Mouse (Mus musculus) layer of hippocampus, postnatal 14 days (tissue): ENCODE measurements around the gene Lhx9. TPM values are rescaled to one million over a fixed set of nuclear protein-coding genes. Genes with fewer than 3 reads are reported as not detected.

Experiments
- DNase-seq, 2 experiments: peaks; one replicate each; pipeline ENCODE4 v3.0.0; 2021 to 2022; ENCODE audit warnings: low spot score in 2 of 2, mixed read lengths in 1 of 2
- total RNA-seq, 2 experiments: library from RNA; stranded (reverse); gene quantifications; 2 replicates each; pipeline ENCODE4 v1.2.3; 2021

Gene Lhx9
- total RNA-seq, 2 experiments from 2014 or later, result 13.5 to 15.1 TPM

DNA sequence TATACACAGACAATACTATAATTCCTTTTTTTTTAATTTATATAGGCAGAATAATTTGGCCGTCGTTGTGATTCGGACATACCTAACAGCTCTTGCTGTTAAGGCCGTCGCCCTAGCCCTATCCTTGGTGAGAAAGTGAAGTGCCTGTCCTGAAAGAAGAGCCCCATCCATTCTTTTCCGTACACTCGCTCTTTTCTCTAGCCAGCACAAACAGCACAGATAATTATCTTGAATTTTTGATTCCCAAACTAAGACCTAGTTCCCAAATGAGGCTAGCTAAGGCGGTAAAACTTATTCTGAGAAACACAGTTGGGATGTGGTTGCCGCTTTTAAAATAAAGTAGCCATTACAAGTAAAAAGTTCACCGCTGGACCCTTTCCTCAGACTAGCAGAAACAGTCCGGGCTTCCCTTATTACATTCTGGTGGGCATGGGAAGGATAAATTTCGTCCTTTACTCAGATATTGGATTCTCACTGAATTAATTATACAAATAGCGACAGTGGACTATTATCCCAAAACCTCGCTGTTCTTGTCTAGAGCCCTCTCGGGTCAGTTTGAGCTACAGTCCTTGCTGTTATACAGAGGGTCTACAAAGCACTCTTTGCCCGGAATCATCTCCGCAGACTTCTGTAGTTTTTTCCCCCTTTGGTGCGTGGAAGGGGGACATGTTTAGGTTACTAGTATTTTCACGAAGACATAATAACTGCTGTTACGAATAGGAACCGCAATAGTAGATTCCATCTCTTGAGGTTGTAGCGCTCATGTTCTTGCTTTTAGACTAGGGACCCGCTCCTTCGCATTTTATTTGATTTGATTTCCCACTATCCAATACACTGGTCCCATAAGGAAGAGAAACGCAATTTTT, 7.7 kb downstream of the Lhx9 start:
- DNase-seq, result no peak

- DNase-seq, result no peak
Observed at GRCm38 (mm10) chr1:138839809-138840430, 8.5 kb downstream of the Lhx9 start.

DNA sequence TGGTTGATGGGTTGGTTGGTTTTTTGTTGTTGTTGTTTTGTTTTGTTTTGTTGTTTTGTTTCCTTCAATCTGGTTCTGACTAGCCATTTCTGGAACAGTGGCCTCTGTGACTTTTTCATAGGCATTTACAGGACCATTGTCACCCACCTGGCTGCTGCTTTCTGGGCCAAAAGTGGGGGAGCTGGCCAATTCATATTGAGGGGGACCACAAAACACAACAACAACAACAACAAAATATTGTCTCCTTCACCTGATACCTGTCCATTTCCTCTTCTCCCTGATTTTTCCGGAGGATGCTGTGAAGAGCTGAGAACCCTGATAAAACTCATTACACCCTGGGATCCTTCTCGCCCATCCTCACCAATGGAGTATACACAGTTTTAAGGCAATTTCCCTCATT, 9.1 kb downstream of the Lhx9 start:
- no peak for DNase-seq

DNA sequence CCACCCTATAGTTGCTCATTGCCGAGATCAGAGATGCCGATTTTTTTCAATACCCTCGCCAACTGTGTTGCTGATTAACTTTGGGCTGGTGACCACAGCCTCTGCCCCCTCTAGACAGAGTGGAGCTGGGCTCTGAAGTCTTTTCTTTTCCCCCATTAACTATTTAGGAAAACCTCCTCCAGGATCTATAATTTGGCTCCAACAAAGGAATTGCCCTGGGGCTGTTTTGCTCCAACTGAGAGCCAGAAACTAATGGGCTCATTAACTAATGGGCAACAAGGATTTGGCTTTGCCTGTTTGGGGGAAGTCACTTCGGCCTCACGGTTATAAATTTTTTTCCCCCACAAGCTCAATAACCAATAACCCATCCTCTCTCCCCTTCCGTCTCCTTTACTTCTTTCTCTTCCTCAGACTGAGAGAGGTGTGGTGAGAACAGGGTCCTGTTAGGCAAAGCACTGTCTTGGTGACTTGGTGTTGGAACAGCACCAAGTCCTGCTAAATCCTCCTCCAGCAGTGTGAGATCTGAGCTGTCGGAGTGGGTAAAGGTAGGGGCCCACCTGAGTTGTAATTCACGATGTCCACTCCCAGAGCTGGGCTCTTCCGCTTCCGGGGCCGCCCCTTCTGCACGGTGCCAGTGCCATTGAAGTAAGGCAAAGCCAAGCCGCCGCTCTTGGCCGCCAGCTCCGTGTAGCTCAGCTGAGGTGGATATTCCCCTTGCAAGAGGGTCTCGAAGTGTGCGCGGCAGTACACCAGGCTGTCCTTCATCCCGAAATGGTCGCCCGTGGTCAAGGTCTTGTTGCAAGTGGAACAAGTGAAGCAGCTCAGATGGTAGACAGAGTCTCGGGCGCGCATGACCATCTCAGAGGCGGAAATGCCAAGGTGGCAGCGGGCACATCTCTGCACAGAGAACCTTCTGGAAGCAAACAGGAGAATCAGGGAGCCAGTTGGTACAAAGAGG, 10.3 kb downstream of the Lhx9 start:
- no peak for DNase-seq

DNA sequence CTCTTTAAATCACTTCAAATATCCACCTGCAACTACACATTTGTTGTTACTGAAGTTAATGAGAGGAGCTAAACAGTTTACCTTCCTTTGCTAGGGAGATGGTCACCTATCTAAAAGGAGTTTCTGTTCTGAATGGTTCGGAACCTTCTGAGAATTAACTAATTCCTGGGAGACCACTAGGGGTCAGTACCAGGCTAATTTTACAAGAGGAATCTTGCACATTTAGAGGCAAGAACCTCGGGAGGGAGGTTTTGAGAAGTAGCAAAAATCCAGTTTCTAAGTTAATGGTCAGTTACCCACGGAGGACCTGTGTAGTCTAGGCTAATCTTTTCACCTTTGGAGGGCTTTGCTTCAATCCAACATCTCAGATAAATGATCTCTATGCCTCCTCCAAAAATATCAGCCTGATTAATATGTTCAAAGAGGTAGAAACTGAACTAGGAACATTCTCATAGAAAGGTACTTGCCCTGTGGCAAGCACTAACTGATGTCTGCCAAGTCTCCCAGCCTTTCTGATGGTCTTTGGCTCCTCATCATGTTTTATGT, 12.9 kb downstream of the Lhx9 start:
- DNase-seq, result peak in 1 of 2 experiments; percentile 66

GRCm38 (mm10) chr1:138831309-138831708, 17.1 kb downstream of the Lhx9 start:
- no peak for DNase-seq

DNA sequence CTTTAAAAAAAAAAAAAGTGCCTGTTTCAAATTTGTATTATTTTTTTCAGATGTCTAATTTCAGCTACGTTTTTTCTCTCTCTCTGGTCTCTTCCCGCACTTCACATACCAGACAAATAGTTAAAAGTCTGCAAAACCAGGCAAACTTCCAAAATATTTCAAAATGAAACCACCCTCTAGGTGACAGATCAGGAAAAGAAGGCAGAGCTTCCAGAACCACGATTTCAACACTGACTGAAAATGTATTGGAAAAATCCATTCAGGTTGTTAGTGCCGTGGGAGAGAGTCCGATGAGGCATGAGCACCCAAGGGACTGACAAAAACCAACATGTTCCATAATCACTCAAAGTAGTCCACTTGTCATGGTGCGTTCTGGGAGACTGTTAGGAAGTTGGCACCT, 21.5 kb downstream of the Lhx9 start:
- no peak for DNase-seq

- DNase-seq, result no peak
Observed at GRCm38 (mm10) chr1:138822985-138823322, 25.4 kb downstream of the Lhx9 start.

DNA sequence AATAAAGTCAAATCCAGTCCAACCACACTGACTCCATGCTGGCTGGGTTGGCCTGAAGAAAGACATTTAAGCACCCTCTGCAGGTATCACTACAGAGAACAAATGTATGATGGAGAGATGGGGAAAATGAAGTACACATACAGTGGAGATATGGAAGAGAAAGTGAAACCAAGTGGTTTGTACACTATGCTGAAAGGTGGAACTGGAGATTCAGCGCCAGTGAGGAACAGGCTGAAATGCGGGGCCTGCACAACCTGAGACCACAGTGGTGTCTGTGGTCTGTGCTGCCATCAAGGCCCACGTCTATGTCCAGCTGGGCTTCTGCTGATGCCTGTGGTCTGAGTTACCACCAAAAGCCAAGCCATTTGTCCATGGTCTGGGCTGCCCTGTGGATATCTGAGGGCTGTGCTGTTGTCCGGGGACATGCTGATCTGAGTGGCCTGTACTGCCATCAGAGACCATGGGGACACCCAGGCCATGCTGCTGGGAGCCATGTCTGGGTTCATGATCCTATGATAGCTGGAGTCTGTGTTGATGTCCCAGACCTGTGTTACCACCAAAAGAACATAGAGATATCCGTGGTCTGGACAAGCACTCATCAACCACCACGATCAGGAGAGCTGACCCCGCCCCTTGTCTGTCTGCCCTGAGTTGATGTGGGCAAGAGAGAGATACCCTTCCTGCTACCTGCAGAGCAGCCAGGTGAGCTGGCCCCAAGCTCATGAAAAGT, 26.0 kb downstream of the Lhx9 start:
- no peak for DNase-seq

DNA sequence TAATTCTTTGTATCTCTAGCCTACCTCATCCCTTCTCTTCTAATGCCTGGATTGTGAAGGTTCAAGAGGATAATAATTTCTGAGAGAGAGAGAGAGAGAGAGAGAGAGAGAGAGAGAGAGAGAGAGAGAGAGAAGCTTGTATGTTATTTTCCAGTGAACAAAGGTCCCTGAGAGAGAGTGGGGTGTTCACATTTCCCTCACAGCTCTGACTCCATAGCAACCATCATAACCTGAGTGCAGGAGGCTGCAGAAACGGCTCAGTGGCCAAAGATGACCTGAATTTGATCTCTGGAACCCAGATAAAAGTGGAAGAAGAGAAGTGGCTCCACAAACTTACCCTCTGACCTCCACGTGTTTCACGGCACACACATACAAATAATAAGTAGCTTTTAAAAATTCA, 46.6 kb downstream of the Lhx9 start:
- no peak for DNase-seq

- no peak for DNase-seq
Observed at GRCm38 (mm10) chr1:138801296-138801695, 47.1 kb downstream of the Lhx9 start.

DNA sequence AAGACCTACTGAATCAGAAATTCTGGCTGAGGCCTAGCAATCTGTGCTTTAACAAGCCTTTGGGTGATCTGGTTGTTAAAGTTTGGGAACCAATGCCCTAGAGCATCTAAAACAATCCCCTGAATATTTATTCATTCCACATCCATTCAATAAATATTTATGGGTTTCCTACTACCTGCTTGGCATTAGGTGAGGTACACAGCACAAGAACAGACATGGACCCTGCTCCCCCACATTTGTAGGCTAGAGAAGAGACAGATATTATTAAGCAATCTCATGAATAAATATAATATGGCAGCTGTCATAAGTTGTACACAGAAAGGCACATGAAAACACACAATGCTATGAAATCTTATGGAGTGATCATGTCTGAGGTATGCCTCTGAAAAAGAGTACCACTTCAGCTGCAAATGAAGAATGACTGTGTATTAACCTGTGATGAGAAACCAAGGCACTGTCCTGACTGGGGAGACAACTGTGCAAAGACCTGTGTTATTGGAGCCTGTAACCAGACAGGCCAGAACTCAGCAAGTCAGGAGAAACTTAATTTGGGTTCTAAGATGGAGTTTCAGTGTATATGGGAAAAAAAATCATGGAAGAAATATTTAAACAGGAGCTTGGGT, 48.6 kb downstream of the Lhx9 start:
- no peak for DNase-seq

DNA sequence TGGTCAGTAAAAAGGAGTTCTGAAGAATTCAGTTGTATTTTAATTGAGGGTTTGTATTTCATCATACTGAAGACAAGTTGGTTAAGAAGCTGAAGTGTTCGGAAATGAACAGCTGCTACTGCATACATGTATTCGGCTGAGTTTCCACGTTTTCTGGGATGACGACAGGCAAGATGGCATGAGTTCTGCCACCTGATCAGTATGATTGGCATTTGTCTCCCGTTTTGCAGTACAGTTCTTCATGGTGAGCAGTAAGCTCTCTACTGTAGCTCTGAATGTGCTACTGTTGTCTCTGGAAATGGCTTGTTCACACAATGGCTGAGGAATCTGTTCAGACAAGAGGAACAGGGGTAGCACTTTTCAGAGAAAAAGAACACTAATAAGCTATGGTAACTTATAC, 50.3 kb downstream of the Lhx9 start:
- peak in 1 of 2 experiments; percentile 36 for DNase-seq

GRCm38 (mm10) chr1:138785856-138786255, 62.5 kb downstream of the Lhx9 start:
- DNase-seq, result no peak

GRCm38 (mm10) chr1:138784019-138784418, 64.4 kb downstream of the Lhx9 start:
- DNase-seq, result no peak

Other genes starting within 250 kb of the Lhx9 start
- gene Nek7, start 228.4 kb downstream of the Lhx9 start, total RNA-seq, result 10 to 100 TPM; 24.7 to 26.1 TPM
- 10 to 100 TPM; 19.9 to 24.3 TPM for gene 2310009B15Rik, start 8.3 kb upstream of the Lhx9 start, total RNA-seq
- gene Dennd1b, start 114.9 kb upstream of the Lhx9 start, total RNA-seq, result 10 to 100 TPM; 25.4 to 25.7 TPM